Mouse (Mus musculus) midbrain, embryonic 10.5 days (tissue): ENCODE measurements around the gene Csf3r. TPM values are rescaled to one million over a fixed set of nuclear protein-coding genes. Genes with fewer than 3 reads are reported as not detected.

ENCODE experiments used
- DNase-seq: peaks from one replicate; pipeline ENCODE4 v3.0.0-alpha.2; 2017; ENCODE audit warnings: low spot score
- H3K27ac ChIP-seq: fragments of 300-500 bp; sonication (generic); replicated peaks from 2 replicates; pipeline ENCODE4 v1.5.1; 2016; ENCODE audit warnings: mild to moderate bottlenecking
- H3K27me3 ChIP-seq: fragments of 300-500 bp; sonication (generic); 2 replicates; pipeline ENCODE4 v1.6.1; 2016; ENCODE audit warnings: low read depth, mild to moderate bottlenecking; ENCODE audit not compliant: poor library complexity, severe bottlenecking
- H3K36me3 ChIP-seq: fragments of 300-500 bp; sonication (generic); 2 replicates; pipeline ENCODE4 v1.6.1; 2016; ENCODE audit warnings: mild to moderate bottlenecking, moderate library complexity
- H3K4me1 ChIP-seq: fragments of 300-500 bp; sonication (generic); 2 replicates; pipeline ENCODE4 v1.6.1; 2016
- H3K4me3 ChIP-seq: fragments of 300-500 bp; sonication (generic); 2 replicates; pipeline ENCODE4 v1.5.1; 2016; ENCODE audit warnings: mild to moderate bottlenecking, moderate library complexity
- H3K9me3 ChIP-seq: fragments of 300-500 bp; sonication (generic); replicated peaks from 2 replicates; pipeline ENCODE4 v1.6.1; 2016; ENCODE audit warnings: mild to moderate bottlenecking
- WGBS: fragments of 180-500 bp; shearing (Covaris S2); methylation state at CpG from one replicate; pipeline ENCODE4 v1.1.7; 2016; 5-methylcytosine and 5-hydroxymethylcytosine counted together
- polyA plus RNA-seq: library from polyadenylated mRNA; unstranded; fragments of >200 nt; fragmentation: Nextera tagmentation; extraction: Ambion mirVana; gene quantifications from 2 replicates; pipeline ENCODE4 v1.2.1, GENCODE M21; 2016

Csf3r gene
- polyA plus RNA-seq, 1 experiment from 2014 or later, result 0.48 TPM

DNA sequence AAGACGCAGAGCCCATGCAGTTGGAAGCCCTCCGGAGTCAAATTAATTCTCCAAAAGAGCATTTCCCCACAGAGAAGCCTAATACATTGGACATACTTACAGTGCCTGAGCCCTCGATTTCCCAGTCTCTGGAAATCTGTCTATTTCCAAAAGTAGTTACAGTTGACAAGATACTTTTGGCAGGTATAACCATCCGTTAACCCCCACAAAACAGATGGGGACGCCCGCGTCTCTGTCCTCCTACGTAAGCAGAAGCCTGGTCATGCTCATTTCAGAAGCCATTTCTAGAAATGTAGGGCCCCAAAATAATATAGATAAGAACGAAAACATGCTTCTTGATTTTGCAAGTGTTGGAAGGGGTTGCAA is 34.6 kb downstream of the Csf3r start:
- 45% methylated on average over 9 of the region's 9 CpGs for WGBS
- H3K27ac ChIP-seq, result peak overlapping the region; percentile 89
- peak overlapping the region; percentile 84 for H3K4me3 ChIP-seq

GRCm38 (mm10) chr4:126062856-126063255 is 38.5 kb downstream of the Csf3r start:
- Histone ChIP-seq H3K27me3 (no peaks in the 10 kb centered on the region), H3K4me1 (peaks cover 12% of the 10 kb centered on the region), H3K27ac (no peak overlapping the region), H3K4me3 (no peak overlapping the region), H3K36me3 (no peaks in the 10 kb centered on the region), H3K9me3 (no peaks in the 10 kb centered on the region)
- DNase-seq, result no peak
- WGBS, result 42% methylated on average over 1 of the region's 1 CpGs

More for the DNA sequence above, 34.6 kb downstream of the Csf3r start:
- no peak for DNase-seq
- Histone ChIP-seq H3K36me3 (peaks cover 28% of the 10 kb centered on the region), H3K4me1 (peaks cover 20% of the 10 kb centered on the region), H3K27me3 (no peaks in the 10 kb centered on the region), H3K9me3 (no peaks in the 10 kb centered on the region)

GRCm38 (mm10) chr4:126065241-126065640 is 40.9 kb downstream of the Csf3r start:
- H3K4me1 ChIP-seq, result no peaks in the 10 kb centered on the region
- no peak for DNase-seq
- no peaks in the 10 kb centered on the region for H3K27me3 ChIP-seq
- H3K4me3 ChIP-seq, result no peak overlapping the region
- H3K36me3 ChIP-seq, result 0 out of 2 replicates have a peak, but pooled peaks cover 4% of the 10 kb centered on the region
- no peaks in the 10 kb centered on the region for H3K9me3 ChIP-seq
- 93% methylated on average over 7 of the region's 7 CpGs for WGBS
- H3K27ac ChIP-seq, result no peak overlapping the region

DNA sequence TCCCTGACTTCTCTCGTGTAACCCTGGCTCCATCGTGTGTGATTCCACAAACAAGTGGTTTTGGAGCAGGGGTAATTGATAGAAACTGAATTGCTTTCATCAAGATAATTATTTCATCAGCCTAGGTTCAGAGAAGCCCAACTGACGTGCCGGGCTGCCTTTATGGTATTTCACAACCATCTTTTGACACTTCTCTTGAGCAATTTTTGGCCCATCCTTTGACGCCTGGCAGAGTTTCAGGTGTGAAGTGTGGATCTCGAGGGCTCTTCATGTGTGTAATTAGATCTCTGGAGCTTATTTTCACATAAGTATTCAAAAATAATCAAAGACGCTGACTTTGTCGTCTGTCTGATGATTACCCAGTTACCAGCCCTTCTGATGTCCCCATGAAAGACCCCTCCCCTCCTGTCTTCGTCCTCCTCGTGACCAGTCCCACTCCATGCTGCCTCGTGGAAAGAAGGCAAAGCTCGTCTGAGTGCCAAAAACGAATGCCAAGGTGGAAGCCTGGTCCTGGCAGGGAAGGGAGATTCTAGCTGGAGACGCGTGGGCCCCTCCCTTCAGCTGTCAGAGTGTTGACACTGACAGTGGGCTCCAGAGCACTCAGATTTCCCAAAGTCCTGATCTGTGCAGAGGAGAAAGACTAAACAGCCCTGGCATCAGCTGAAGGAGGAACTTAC is 43.2 kb downstream of the Csf3r start:
- Histone ChIP-seq H3K27ac (no peak overlapping the region), H3K27me3 (no peaks in the 10 kb centered on the region), H3K9me3 (no peaks in the 10 kb centered on the region), H3K36me3 (0 out of 2 replicates have a peak, but pooled peaks cover 4% of the 10 kb centered on the region), H3K4me1 (no peaks in the 10 kb centered on the region), H3K4me3 (no peak overlapping the region)
- 87% methylated on average over 15 of the region's 15 CpGs for WGBS
- DNase-seq, result no peak

GRCm38 (mm10) chr4:126068842-126069241 is 44.5 kb downstream of the Csf3r start:
- no peak overlapping the region for H3K4me3 ChIP-seq
- DNase-seq, result no peak
- peaks cover 6% of the 10 kb centered on the region for H3K36me3 ChIP-seq
- WGBS, result 89% methylated on average over 6 of the region's 6 CpGs
- H3K4me1 ChIP-seq, result no peaks in the 10 kb centered on the region
- H3K27me3 ChIP-seq, result no peaks in the 10 kb centered on the region
- no peaks in the 10 kb centered on the region for H3K9me3 ChIP-seq
- H3K27ac ChIP-seq, result no peak overlapping the region

GRCm38 (mm10) chr4:126077833-126078232 is 53.5 kb downstream of the Csf3r start:
- H3K27ac ChIP-seq, result no peak overlapping the region
- WGBS, result 85% methylated on average over 6 of the region's 6 CpGs
- H3K27me3 ChIP-seq, result no peaks in the 10 kb centered on the region
- H3K36me3 ChIP-seq, result peaks cover 35% of the 10 kb centered on the region
- no peak overlapping the region for H3K4me3 ChIP-seq
- no peaks in the 10 kb centered on the region for H3K4me1 ChIP-seq
- no peaks in the 10 kb centered on the region for H3K9me3 ChIP-seq
- DNase-seq, result no peak

DNA sequence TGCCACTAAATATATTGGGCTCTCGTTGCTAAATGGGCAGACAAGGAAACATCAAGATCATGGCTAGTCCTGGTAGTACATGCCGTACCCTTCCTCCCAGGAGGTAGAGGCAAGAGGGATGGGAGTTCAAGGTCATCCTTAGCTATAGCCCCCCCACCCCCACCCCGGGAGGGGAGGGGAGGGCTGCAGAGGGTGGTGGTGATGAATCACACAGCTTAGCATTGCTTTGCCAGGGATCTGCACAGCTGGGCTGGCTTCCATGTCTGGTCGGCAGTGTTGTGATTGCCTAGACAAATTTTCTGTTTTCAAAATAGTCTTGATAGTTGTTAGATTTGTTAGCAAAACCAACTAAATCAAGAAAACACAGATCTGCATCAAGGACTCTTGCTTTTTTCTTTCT is 54.9 kb downstream of the Csf3r start:
- H3K4me3 ChIP-seq, result no peak overlapping the region
- WGBS, result 84% methylated on average over 4 of the region's 4 CpGs
- no peaks in the 10 kb centered on the region for H3K4me1 ChIP-seq
- H3K36me3 ChIP-seq, result peaks cover 41% of the 10 kb centered on the region
- H3K9me3 ChIP-seq, result no peaks in the 10 kb centered on the region
- no peak overlapping the region for H3K27ac ChIP-seq
- DNase-seq, result no peak
- no peaks in the 10 kb centered on the region for H3K27me3 ChIP-seq

- 96% methylated on average over 1 of the region's 1 CpGs for WGBS
- Histone ChIP-seq H3K27ac (no peak overlapping the region), H3K27me3 (no peaks in the 10 kb centered on the region), H3K4me3 (no peak overlapping the region), H3K36me3 (peaks cover 31% of the 10 kb centered on the region), H3K4me1 (no peaks in the 10 kb centered on the region), H3K9me3 (no peaks in the 10 kb centered on the region)
- no peak for DNase-seq
These were observed 57.3 kb downstream of the Csf3r start for GRCm38 (mm10) chr4:126081601-126082000.

DNA sequence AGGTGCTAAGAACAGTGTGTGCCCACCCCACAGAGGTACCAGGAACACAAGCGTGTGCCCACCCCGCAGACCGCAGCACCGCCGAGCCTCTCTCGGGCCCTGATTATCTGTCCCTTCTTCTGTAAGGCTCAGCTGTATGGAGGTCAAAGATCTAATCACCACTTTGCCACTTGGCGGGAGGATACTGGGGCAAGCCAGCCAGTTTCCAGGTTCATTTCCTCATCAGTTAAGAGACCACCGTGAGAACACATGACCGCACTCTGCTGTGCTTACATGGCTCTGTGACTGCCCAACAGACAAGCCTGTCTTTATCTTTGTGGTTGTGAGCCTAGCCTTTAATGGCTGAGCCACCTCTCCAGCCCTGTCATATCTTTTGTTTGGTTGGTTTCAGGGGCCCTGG is 58.7 kb downstream of the Csf3r start:
- WGBS, result 96% methylated on average over 9 of the region's 9 CpGs
- H3K27ac ChIP-seq, result no peak overlapping the region
- no peaks in the 10 kb centered on the region for H3K4me1 ChIP-seq
- no peaks in the 10 kb centered on the region for H3K9me3 ChIP-seq
- H3K36me3 ChIP-seq, result peaks cover 31% of the 10 kb centered on the region
- DNase-seq, result no peak
- no peak overlapping the region for H3K4me3 ChIP-seq
- no peaks in the 10 kb centered on the region for H3K27me3 ChIP-seq

DNA sequence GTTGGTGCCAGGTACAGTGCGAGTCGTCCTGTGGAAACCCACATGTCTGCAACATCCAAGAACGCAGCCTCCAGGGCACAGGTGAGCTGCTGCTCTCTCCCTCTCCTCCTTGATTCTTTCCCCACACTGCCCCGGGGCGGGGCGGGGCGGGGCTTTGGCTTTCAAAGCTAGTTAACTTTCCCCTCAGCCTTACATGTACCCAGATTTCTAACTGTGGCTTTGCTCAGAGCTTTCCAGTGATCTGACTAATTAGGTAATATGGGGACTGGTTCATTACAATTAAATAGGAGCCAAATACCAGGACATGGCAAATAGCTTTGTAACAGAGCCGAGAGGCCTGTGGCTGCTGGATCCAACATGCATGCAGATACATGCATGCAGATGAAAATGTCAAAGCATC is 60.0 kb downstream of the Csf3r start:
- peaks cover 38% of the 10 kb centered on the region for H3K36me3 ChIP-seq
- no peak for DNase-seq
- no peaks in the 10 kb centered on the region for H3K9me3 ChIP-seq
- 77% methylated on average over 8 of the region's 8 CpGs for WGBS
- no peak overlapping the region for H3K27ac ChIP-seq
- H3K4me1 ChIP-seq, result no peaks in the 10 kb centered on the region
- no peaks in the 10 kb centered on the region for H3K27me3 ChIP-seq
- no peak overlapping the region for H3K4me3 ChIP-seq

GRCm38 (mm10) chr4:126085996-126086576 is 61.7 kb downstream of the Csf3r start:
- Histone ChIP-seq H3K4me1 (no peaks in the 10 kb centered on the region), H3K27ac (no peak overlapping the region), H3K9me3 (no peaks in the 10 kb centered on the region), H3K27me3 (no peaks in the 10 kb centered on the region), H3K4me3 (no peak overlapping the region), H3K36me3 (peaks cover 31% of the 10 kb centered on the region)
- 35% methylated on average over 7 of the region's 7 CpGs for WGBS
- DNase-seq, result peak; percentile 79

GRCm38 (mm10) chr4:126090101-126090847 is 65.9 kb downstream of the Csf3r start:
- Histone ChIP-seq H3K27ac (no peak overlapping the region), H3K4me1 (no peaks in the 10 kb centered on the region), H3K36me3 (0 out of 2 replicates have a peak, but pooled peaks cover 8% of the 10 kb centered on the region), H3K9me3 (no peaks in the 10 kb centered on the region), H3K4me3 (no peak overlapping the region), H3K27me3 (no peaks in the 10 kb centered on the region)
- WGBS, result 88% methylated on average over 7 of the region's 7 CpGs
- DNase-seq, result no peak

GRCm38 (mm10) chr4:126090848-126091124 is 66.4 kb downstream of the Csf3r start:
- no peak for DNase-seq
- Histone ChIP-seq H3K4me1 (no peaks in the 10 kb centered on the region), H3K9me3 (no peaks in the 10 kb centered on the region), H3K27ac (no peak overlapping the region), H3K36me3 (0 out of 2 replicates have a peak, but pooled peaks cover 8% of the 10 kb centered on the region), H3K27me3 (no peaks in the 10 kb centered on the region), H3K4me3 (no peak overlapping the region)
- 81% methylated on average over 4 of the region's 4 CpGs for WGBS
